Mouse (Mus musculus): Measurements from ENCODE around the gene Cmtm4. TPM values are rescaled to one million over a fixed set of nuclear protein-coding genes. Genes with fewer than 3 reads are reported as not detected.
A peak's percentile ranks its signal among the peaks of the same experiment; 100 is the strongest.

Gene Cmtm4
- polyA plus RNA-seq, 1 experiment from 2014 or later, result 1.7 TPM

DNA sequence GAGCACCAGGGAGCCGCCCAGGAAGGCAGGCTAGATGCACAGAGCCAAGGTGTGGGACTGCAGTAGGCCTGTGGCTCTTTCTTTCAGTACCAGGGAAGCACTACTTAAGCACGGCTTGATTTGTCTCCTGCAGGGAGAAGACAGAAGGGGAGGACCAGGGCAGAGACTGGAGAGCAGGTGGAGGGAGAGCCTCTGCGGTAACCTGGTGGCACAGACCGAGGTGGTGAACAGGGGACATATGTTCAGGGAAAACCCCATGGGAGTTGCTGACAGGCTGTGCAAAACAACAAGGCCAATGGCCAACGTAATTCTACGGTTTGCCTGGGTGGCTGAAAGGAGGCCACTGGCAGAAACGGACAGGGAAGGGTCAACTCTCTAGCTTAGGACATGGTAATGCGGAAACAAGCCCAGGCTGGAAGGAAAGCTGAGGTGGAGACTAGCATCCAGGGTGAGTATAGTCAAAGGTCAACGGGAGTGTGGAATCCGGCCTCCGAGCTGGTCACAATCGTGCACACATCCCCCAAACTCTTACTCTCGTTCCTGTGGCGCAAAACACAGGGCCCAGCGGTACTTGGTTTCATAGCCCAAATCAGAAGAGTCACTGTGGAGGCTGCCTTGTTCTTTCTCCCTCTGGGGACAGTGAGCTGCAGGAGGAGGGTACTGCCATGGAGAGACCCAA, 35.7 kb downstream of the Cmtm4 start:
- H3K27ac ChIP-seq (replicated peaks), result no peak overlapping the region
- no peaks in the 10 kb centered on the region for H3K27me3 ChIP-seq (ENCODE audit: low read depth, poor library complexity, severe bottlenecking)
- H3K9me3 ChIP-seq (replicated peaks), result no peaks in the 10 kb centered on the region
- WGBS, result 70% methylated on average over 15 of the region's 15 CpGs
- no peak overlapping the region for H3K4me3 ChIP-seq
- peaks cover 19% of the 10 kb centered on the region for H3K36me3 ChIP-seq
- DNase-seq (ENCODE audit: low spot score), result no peak
- peaks cover 16% of the 10 kb centered on the region for H3K4me1 ChIP-seq

DNA sequence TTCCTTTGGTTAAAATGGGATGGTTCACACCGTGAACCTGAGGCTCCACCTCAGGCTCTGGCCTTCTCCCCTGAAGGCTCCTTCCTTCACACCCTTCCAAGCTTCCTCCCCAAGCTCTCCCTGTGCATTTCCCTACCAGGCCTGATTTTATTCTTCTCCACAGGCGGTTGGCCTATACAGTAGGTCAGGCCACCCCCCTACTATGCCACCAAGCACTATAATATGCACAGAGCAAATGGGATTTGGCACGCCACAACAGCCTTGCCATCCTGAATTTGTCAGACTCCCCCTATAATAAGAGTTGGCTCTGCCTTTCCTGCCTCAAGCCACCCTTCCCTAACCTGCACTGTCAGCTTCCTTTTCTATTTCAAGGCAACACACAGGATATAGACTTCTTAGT, 37.0 kb downstream of the Cmtm4 start:
- Histone ChIP-seq H3K4me1 (peaks cover 16% of the 10 kb centered on the region), H3K27ac (replicated peaks) (no peak overlapping the region), H3K27me3 (ENCODE audit: low read depth, poor library complexity, severe bottlenecking) (no peaks in the 10 kb centered on the region), H3K9me3 (replicated peaks) (no peaks in the 10 kb centered on the region), H3K36me3 (peaks cover 28% of the 10 kb centered on the region), H3K4me3 (no peak overlapping the region)
- no peak for DNase-seq (ENCODE audit: low spot score)
- 79% methylated on average over 3 of the region's 3 CpGs for WGBS

DNA sequence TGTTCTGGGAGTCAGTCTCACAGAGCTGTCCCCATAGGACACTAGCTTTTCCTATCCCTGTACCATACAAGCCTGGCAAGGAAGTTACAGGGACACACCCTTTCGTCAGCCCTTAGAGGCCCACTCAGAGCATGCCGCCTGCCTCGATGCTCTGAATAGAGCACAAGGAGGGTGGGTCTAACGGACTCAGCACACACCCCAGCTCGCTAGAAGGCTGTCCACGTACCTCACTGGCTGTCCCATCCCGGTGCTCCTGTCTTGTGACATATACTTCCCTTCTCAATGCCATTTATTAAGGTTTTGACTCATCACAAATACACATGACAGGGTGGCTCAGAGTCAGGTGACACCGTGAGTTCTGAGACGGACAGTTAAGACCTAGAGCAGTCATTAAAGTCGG, 41.1 kb downstream of the Cmtm4 start:
- peaks cover 16% of the 10 kb centered on the region for H3K4me1 ChIP-seq
- H3K27me3 ChIP-seq (ENCODE audit: low read depth, poor library complexity, severe bottlenecking), result no peaks in the 10 kb centered on the region
- H3K27ac ChIP-seq (replicated peaks), result no peak overlapping the region
- peaks cover 32% of the 10 kb centered on the region for H3K36me3 ChIP-seq
- H3K4me3 ChIP-seq, result no peak overlapping the region
- no peak for DNase-seq (ENCODE audit: low spot score)
- H3K9me3 ChIP-seq (replicated peaks), result no peaks in the 10 kb centered on the region
- WGBS, result 94% methylated on average over 10 of the region's 10 CpGs

DNA sequence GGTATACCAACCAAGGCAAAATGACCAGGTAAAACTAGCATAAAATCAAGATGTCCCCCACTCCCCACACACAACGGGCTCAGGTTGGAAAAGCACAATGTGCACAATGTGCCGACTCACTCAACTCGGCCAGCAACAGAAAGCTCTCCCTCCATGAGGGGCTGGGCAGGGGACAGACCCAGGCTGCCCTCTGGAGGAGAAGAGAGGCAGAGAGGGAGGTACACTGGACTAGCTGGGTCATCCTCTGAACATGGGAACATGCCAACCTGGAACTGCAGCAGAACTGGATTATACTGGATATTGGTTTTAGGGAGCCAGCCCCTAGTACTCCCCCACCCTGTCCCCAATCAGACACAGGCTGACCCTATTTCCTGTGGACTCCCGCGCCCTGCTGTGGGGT, 42.4 kb downstream of the Cmtm4 start:
- Histone ChIP-seq H3K27ac (replicated peaks) (peak overlapping the region; percentile 1; the same call in 1 of the 2 replicates), H3K27me3 (ENCODE audit: low read depth, poor library complexity, severe bottlenecking) (no peaks in the 10 kb centered on the region), H3K4me1 (peaks cover 8% of the 10 kb centered on the region; the same call in 1 of the 2 replicates), H3K36me3 (peaks cover 32% of the 10 kb centered on the region), H3K4me3 (no peak overlapping the region), H3K9me3 (replicated peaks) (no peaks in the 10 kb centered on the region)
- DNase-seq (ENCODE audit: low spot score), result no peak
- WGBS, result 70% methylated on average over 5 of the region's 5 CpGs

DNA sequence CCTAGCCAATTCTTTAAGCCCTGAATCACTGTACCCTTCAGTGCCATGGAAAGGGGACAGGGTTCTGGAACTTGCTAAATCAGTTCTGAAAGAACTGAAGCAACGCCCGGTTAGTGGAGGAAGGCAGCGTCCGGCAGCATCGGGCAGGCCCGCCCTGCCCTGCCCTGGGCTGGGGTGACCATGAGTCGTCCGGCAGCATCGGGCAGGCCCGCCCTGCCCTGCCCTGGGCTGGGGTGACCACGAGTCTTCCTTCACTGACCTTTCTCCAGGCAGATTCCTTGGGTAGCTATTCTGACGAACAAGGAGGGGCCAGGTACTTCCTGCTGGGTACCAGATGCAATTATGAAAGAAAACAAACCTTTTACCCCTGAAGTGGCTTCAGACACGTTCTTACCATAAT, 45.6 kb downstream of the Cmtm4 start:
- DNase-seq (ENCODE audit: low spot score), result no peak
- no peak overlapping the region for H3K27ac ChIP-seq (replicated peaks)
- H3K27me3 ChIP-seq (ENCODE audit: low read depth, poor library complexity, severe bottlenecking), result no peaks in the 10 kb centered on the region
- no peaks in the 10 kb centered on the region for H3K9me3 ChIP-seq (replicated peaks)
- H3K36me3 ChIP-seq, result peaks cover 33% of the 10 kb centered on the region
- peaks cover 19% of the 10 kb centered on the region; the same call in 1 of the 2 replicates for H3K4me1 ChIP-seq
- WGBS, result 85% methylated on average over 13 of the region's 13 CpGs
- H3K4me3 ChIP-seq, result no peak overlapping the region

DNA sequence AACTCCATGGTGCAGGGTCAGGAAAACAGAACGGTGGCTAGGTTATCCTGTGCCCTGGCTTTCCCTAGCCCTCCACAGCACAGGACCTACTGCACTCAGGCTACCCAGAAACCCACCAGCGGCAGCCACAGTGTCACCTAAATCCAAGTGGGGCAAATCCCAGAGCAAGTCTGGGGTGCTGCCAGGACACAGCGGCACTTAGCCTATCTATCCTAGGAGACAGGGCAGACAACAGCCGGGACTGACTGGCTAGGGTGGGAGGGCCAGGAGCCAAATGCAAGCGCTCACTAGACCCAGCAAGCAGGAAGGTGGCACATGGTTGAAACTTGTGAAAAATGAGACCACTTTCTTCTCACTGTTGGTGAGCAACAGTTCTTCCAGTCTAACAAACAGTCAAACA, 46.6 kb downstream of the Cmtm4 start:
- no peak overlapping the region for H3K27ac ChIP-seq (replicated peaks)
- peaks cover 27% of the 10 kb centered on the region for H3K36me3 ChIP-seq
- H3K9me3 ChIP-seq (replicated peaks), result no peaks in the 10 kb centered on the region
- no peaks in the 10 kb centered on the region for H3K27me3 ChIP-seq (ENCODE audit: low read depth, poor library complexity, severe bottlenecking)
- H3K4me1 ChIP-seq, result peaks cover 20% of the 10 kb centered on the region
- H3K4me3 ChIP-seq, result no peak overlapping the region
- no peak for DNase-seq (ENCODE audit: low spot score)
- 89% methylated on average over 5 of the region's 5 CpGs for WGBS

DNA sequence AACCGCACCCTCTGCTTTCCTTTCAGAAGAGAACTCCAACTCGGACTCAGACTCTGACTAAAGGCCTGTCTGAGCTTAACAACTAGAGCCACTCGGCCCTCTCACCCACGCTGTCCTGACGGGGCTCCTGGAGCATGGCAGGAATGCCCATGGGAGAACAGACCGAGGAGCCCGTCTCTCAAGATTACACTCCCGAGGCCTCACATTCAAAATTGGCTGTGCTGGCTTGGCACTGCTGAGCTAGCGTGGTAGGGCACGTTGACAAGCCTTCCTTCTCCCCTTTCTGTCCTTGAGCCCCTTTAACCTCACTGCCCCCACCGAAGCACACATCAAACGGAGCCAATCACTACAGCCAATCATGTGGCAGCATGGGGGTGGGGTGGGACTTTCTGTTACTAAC, 48.9 kb downstream of the Cmtm4 start:
- H3K36me3 ChIP-seq, result peaks cover 26% of the 10 kb centered on the region
- peak overlapping the region; percentile 38; the same call in 1 of the 2 replicates for H3K27ac ChIP-seq (replicated peaks)

DNA sequence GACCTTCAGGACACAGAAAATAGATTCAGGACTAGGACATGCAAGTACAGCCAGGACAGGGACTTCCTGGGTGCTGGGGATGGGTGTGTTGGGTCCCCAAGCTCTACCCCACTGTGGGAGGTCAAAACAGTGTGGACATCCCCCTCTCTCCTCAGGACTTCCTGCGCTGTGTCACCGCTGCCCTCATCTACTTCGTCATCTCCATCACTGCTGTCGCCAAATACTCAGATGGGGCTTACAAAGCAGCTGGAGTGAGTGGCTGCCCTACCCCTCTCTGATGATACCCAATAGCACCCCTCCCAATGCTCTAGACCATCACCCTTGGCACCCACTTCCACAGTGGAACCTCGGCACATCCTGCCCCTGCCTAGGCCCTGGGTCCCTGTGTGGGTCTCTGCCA, 51.0 kb downstream of the Cmtm4 start:
- Histone ChIP-seq H3K9me3 (replicated peaks) (no peaks in the 10 kb centered on the region), H3K4me1 (peaks cover 37% of the 10 kb centered on the region), H3K27me3 (ENCODE audit: low read depth, poor library complexity, severe bottlenecking) (no peaks in the 10 kb centered on the region), H3K36me3 (peaks cover 23% of the 10 kb centered on the region), H3K4me3 (no peak overlapping the region), H3K27ac (replicated peaks) (no peak overlapping the region)
- WGBS, result 94% methylated on average over 5 of the region's 5 CpGs
- DNase-seq (ENCODE audit: low spot score), result no peak

More for the DNA sequence above, 48.9 kb downstream of the Cmtm4 start:
- H3K4me1 ChIP-seq, result peaks cover 20% of the 10 kb centered on the region
- H3K27me3 ChIP-seq (ENCODE audit: low read depth, poor library complexity, severe bottlenecking), result no peaks in the 10 kb centered on the region
- WGBS, result 59% methylated on average over 12 of the region's 12 CpGs
- no peak for DNase-seq (ENCODE audit: low spot score)
- H3K9me3 ChIP-seq (replicated peaks), result no peaks in the 10 kb centered on the region
- no peak overlapping the region for H3K4me3 ChIP-seq

DNA sequence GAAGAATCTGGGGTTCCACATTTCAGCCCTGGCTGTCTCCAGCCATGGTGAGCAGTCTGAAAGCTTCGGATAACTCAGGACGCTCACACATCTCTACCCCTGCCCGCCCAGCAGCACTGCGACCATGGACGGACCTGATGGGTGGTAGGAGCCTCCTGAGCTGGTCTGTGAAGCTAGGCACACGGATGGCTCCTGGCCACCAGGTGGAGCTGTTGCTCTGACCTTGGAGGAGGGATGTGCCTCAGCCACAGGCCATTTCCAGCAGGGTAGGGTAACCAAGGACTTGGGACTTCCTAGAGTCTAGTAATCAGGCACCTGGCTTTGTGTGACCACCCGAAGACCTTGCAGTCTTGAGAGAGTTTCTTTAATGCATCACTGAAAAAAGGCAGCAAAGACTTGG, 51.6 kb downstream of the Cmtm4 start:
- peaks cover 23% of the 10 kb centered on the region for H3K36me3 ChIP-seq
- 10% methylated on average over 7 of the region's 7 CpGs for WGBS

DNA sequence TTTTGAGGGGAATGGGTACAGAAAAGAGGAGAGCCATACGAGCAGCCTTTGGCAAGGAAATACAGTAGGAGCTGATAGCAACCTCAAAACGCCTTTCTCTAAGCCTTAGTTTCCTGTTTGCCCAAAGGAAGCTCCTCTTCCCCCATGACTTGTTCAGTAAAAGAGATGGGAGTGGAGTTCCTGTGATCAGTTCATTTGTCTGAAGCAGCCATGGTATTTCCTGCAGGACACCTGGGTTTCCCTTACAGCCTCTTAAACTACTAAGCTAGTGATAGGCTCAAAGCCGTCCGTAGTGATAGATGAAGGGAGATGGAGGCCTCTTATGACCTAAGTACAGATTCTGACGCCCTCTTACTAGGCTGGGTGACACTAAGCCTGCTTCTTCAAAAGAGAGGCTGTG, 53.2 kb downstream of the Cmtm4 start:
- H3K4me3 ChIP-seq, result no peak overlapping the region
- WGBS, result 88% methylated on average over 5 of the region's 5 CpGs
- no peaks in the 10 kb centered on the region for H3K9me3 ChIP-seq (replicated peaks)
- H3K27ac ChIP-seq (replicated peaks), result no peak overlapping the region
- no peaks in the 10 kb centered on the region for H3K27me3 ChIP-seq (ENCODE audit: low read depth, poor library complexity, severe bottlenecking)
- H3K4me1 ChIP-seq, result peaks cover 41% of the 10 kb centered on the region
- DNase-seq (ENCODE audit: low spot score), result no peak
- peaks cover 17% of the 10 kb centered on the region for H3K36me3 ChIP-seq

More for the DNA sequence above, 51.6 kb downstream of the Cmtm4 start:
- Histone ChIP-seq H3K4me3 (no peak overlapping the region), H3K4me1 (peaks cover 43% of the 10 kb centered on the region), H3K27ac (replicated peaks) (no peak overlapping the region), H3K9me3 (replicated peaks) (no peaks in the 10 kb centered on the region), H3K27me3 (ENCODE audit: low read depth, poor library complexity, severe bottlenecking) (no peaks in the 10 kb centered on the region)
- peak; percentile 84 for DNase-seq (ENCODE audit: low spot score)

DNA sequence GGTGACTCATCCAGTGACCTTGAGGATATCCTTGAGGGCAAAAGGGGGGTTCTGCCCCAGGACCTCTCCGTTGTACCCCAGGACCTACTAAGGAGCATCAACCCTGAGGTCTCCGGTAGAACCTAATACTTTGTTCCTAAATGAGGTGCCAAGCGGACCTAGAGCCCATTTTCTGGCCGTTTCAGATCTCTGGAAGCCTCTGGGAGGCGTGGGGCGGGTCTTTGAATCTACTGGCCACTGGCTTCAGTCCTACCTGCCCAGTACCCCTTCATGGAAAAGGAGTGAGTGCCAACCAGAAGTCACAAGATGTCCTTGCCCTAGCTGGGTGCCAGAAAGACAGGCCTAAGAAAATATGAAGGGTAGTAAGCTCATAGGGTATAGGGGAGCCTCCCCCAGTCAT, 53.9 kb downstream of the Cmtm4 start:
- 44% methylated on average over 6 of the region's 6 CpGs for WGBS
- Histone ChIP-seq H3K36me3 (peaks cover 10% of the 10 kb centered on the region; the same call in 1 of the 2 replicates), H3K4me1 (peaks cover 36% of the 10 kb centered on the region), H3K4me3 (peak overlapping the region; percentile 70), H3K27me3 (ENCODE audit: low read depth, poor library complexity, severe bottlenecking) (no peaks in the 10 kb centered on the region), H3K27ac (replicated peaks) (peak overlapping the region; percentile 92), H3K9me3 (replicated peaks) (no peaks in the 10 kb centered on the region)
- no peak for DNase-seq (ENCODE audit: low spot score)

DNA sequence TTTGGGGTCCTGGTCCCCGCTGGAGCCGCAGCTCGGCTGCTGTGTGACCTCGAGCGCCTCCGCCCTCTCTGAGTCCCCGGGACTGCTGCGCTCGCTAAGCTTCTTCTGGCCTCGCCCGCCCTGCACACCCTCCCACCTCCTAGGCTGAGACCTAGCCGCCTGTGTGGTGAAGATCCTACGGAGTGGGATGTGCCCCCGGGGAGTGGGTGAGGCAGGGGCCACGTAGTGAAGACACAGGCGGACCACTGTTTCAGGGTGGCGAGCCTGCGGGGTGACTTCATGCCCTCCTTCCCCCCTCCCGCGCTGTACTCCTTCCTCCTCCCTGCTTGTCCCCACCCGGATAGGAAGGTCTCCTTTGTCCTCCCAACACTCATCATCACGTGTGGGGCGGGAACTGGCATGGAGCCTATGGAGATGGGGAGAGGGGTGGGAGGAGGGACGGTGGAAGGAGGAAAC, 54.5 kb downstream of the Cmtm4 start:
- peaks cover 4% of the 10 kb centered on the region; the same call in 1 of the 2 replicates for H3K36me3 ChIP-seq
- peak overlapping the region; percentile 70 for H3K4me3 ChIP-seq
- H3K9me3 ChIP-seq (replicated peaks), result no peaks in the 10 kb centered on the region
- peaks cover 33% of the 10 kb centered on the region for H3K4me1 ChIP-seq
- WGBS, result under 1% methylated on average over 24 of the region's 24 CpGs
- DNase-seq (ENCODE audit: low spot score), result peak; percentile 74
- peak overlapping the region; percentile 92 for H3K27ac ChIP-seq (replicated peaks)
- H3K27me3 ChIP-seq (ENCODE audit: low read depth, poor library complexity, severe bottlenecking), result no peaks in the 10 kb centered on the region

DNA sequence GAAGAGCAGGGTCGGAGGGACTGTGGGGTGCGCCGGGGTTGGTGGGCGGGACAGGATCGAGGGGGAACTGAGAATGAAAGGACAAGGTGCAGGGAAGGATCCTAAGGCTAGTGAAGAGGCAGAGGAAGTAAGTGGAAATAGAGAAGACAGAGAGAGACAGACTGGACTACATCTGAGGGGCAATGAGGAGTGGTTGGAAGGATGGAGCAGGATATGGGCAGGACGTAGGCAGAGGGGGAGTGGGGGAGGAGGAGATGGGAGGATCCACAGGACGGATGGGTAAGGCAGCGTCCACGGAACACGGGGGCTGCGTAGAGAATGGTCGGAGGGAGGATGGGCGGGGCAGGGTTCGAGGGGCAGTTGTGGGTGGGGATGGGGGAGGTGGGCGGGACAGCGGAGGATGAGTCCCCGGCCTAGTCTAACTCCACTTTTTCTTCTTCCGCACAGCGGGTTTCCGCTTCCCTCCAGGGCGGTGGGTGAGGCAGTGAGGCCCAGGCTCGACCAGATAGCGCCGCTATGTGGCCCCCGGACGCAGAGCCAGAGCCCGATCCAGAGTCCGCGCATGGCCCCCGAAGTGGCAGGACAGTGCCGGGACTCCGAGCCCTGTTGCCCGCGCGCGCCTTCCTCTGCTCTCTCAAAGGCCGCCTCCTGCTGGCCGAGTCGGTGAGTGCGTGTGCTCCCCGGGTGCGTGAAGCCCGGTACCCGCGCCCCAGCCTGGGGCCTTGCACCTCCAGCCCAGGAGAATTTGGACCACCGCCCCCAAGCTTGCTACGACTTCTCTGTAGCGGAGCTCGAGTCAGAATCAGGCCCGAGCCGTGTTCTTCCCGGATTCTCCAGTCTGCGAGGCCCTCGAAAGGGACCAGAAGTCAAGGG, 55.1 kb downstream of the Cmtm4 start:
- Histone ChIP-seq H3K4me3 (peak overlapping the region; percentile 70), H3K4me1 (peaks cover 33% of the 10 kb centered on the region), H3K36me3 (peaks cover 4% of the 10 kb centered on the region; the same call in 1 of the 2 replicates), H3K9me3 (replicated peaks) (no peaks in the 10 kb centered on the region), H3K27ac (replicated peaks) (peak overlapping the region; percentile 92), H3K27me3 (ENCODE audit: low read depth, poor library complexity, severe bottlenecking) (no peaks in the 10 kb centered on the region)
- under 1% methylated on average over 46 of the region's 54 CpGs for WGBS
- peak; percentile 87 for DNase-seq (ENCODE audit: low spot score)

All from midbrain, embryonic 10.5 days (tissue).